Mouse (Mus musculus): ENCODE data around the gene Ubl4b.

The Ubl4b gene

DNA sequence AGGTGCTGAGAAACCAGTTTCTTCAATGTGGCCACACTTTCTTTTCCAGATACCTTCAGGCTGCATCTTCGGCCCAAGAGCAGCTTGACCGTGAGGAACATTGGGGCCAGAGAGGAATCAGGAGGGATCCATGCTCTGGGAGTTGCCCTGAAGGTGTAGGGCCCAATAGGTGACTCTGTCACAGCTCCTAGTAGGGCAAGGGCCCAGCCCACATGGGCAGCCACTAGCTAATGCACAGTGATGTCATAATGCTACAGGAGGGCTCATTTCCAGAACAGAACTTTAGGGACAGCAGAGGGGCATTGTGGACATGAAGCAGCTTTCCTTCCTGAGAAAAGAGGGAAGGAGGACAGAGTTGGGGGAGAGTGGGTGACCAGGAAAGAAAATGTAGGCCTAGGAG lies at the start of gene Ubl4b:
TSS of gene Ubl4b (minus strand) at position 232 of the 400 bp plus-strand sequence.
- DNase-seq (ENCODE audit: low read depth, low spot score): no peak

DNA sequence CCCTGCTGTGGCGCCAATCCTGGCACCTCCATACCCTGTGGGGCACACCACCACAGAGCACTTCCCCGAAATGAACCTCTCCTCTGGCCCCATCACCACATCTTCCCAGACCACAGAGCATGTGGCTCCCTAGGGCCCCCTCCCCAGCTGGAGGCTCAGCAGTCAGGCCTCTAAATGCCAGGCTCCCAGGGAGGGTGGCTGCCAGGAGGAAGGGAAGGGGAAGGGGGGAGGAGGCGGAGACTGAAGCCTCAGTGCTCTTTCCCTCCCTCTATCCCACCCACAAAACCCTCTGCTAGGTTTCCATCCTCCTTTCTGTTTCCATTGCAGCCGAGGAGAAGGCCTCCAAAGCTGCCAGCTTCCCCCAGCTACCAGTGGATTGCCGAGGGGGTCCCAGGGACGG lies 45.3 kb upstream of the Ubl4b start:
- DNase-seq (ENCODE audit: low read depth, low spot score): no peak

DNA sequence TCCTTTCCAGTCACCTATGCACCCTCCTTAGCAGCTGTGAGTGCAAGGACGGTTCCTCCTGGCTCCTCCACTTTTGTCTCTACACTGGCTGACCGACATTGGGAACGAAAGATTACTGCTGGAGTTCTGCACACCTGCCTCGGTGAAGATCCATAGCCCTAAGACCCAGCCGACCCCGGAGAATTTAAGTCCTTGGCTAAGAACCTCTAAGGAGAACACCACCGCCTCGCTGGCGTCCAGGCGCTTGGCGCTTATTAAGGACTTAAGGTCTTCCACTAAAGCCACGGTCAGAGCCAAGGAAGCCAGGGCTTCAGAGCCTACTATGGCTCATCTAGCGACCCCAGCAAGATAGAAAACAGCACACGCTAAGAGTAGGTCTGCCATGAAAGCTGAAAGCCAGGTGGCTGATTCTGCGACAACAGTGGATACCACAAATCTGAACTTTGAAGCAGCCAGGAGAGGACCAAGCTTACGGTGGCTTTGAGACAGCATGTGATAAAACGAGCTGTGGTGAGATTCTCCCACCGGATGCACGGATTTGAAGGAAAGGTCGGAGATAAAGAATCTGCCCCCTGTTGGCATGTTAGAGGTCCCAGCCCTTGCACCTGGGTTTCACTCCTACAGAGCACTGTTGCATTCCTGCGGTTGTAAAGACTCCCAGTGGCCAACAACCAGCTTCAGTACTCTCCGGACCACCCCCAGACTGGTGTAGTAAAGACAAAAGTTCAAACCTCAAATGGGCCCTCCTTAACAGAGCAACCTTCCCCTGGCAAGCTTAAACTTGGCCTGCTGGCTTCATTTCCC lies 42.9 kb upstream of the Ubl4b start:
- DNase-seq (ENCODE audit: low read depth, low spot score): no peak

DNA sequence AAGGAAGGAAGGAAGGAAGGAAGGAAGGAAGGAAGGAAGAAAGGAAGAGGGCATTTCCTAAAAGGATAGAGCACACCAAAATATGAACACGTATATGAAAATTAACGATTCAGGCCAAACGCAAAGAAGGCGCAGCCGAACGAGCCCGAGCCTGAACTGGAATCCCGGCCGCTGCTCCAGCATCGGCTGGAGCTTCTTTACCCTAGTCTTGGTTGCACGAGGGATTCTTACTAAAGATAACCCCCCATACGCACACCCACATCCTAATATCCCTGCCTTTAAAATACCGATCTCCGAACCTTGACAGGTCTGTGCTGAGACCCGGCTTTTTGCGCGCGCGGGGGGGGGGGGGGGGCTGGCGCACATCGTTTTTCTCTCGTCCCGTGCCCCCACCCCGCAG lies 42.3 kb upstream of the Ubl4b start:
- no peak for DNase-seq (ENCODE audit: low read depth, low spot score)

DNA sequence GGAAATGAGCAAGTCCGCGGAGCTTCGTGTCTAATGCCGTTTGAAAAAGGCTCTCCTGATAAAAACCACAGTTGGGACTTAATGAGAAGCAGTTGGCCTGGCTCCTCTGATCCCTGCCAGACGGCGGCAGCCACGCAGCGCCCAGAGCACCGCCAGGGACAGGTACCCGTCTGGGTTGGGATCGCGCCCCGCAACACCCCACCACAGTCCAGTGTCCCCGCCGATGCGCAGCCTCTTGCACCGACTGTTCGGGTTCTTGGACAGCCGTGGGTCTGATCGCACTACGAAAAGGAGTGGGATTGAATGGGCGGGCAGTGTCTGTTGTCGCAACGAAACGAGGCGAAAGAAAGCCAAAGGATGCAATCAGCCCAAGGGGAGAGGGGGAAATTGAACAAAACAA lies 41.7 kb upstream of the Ubl4b start:
- DNase-seq (ENCODE audit: low read depth, low spot score): no peak

DNA sequence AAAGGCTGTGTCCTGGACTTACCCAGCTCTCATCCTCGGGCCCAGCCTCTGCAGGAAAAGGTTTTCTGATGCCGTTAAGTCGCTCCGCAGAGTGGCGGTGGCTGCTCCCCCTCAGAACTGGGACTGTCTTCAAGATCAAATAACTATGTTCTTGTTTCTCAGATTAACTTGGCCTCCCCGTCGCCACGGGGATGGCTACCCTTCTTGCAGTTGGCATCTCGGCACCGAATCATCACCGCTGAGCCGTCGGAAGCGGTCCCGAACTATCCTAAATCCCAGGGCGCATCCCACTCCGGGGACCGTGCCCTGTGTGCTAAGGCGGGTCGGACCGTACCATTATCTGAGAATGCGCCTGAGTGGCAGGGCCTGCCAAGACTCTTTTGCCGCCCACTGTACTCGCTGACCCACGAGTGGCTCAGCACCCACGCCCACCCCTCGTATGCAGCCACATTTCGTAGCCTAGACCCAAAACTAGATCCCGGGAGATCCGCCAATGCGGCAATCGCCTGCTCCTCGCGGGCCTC lies 41.1 kb upstream of the Ubl4b start:
- DNase-seq (ENCODE audit: low read depth, low spot score): no peak

DNA sequence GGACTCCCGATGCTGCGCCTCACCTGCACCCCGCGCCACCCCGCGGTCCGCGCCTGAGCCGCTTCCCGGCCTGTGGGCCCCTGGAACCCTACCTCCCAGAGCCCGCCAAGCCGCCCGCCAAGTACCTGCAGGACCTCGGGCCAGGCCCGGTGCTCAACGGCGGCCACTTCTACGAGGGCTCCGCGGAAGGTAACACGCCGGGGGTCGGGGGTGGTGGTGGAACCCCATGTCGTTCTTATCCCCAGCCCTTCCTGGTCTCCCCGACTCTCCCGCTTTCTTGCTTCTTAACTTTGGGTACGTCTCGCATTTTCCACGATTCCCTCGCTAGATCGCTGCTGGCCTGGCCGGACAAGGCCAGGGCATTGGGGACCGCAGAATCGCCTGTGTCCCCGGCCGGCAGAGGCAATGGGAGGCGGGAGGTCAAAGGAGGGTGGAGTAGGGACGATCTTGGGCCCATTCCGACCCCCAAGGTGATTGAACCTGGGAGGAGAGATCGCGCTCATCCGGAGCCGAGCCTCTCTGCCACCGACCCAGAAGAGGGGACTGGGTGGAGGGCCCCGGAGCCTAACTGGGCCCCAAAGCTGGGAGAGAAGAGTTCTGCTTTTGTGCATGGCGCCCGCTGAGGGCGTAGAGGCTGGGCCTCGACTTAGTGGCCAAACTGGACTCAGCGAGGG lies 40.5 kb upstream of the Ubl4b start:
- no peak for DNase-seq (ENCODE audit: low read depth, low spot score)

DNA sequence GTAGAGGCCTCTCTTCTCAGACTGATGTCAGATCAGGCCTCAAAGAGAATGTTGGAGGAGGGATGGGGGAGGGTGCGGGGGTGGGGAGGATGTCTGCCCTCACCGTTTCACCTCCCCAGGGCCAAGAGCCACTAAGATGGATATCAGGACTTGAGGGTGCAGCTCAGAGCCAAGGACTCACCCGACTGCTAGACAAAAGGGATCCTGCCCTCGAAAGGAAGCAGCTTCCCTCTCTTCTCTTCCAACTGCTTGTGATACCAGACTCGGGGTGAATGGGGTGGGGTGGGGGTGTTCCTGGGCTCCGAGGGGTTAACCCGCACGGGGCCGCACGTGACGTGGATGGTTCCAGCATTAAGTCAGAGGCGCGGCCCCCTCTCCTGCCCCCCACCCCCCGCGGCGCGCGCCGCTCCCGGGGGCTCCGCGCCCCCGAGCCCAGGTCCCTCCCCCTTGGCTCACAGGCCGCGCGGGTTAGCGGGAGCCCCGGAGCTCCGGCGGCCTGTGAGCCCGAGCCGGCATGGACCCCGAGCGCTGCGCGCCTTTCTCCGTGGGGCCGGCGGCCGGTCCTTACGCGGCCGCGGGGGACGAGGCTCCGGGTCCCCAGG lies 39.9 kb upstream of the Ubl4b start, which contains the start of gene Alx3:
TSS of gene Alx3 (plus strand) at position 370 of the 602 bp plus-strand sequence.
- no peak for DNase-seq (ENCODE audit: low read depth, low spot score)

DNA sequence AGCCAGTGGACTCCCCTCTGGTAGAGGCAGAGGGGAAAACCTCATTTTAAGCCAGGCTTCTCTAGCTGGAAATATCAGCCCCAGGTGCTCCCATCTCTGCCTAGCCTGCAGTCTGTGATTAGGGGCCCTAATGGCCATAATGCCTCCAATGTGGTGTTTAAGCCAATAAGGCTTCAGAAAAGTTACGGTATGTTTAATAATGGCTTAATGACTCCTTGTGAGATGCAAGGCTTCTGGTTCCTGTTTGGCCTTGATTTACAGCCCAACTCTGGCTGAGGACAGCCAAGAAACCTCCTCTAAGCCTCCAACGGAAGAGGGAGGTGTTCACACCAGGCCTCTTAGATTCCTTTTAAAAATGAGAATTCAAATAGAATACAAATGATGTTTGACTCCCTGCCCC lies 38.8 kb upstream of the Ubl4b start:
- DNase-seq (ENCODE audit: low read depth, low spot score): no peak

DNA sequence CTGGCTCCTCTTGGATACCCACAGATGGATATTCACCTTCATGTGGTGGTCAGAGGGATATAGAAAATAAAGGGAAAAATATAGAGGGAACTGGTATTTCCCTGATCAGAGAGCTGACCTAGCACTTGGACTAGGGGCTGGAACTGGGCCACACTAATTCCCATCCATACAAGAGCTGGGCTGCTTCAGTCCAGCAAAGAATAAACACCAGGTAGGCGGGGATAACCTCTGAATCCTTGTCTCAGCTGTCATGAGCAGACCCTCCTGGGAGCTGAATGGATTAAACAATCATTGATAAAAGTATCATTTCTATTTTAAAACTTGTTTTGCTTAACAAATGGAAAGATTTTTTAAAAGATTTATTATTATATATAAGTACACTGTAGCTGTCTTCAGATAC lies 36.7 kb upstream of the Ubl4b start:
- DNase-seq (ENCODE audit: low read depth, low spot score): no peak

DNA sequence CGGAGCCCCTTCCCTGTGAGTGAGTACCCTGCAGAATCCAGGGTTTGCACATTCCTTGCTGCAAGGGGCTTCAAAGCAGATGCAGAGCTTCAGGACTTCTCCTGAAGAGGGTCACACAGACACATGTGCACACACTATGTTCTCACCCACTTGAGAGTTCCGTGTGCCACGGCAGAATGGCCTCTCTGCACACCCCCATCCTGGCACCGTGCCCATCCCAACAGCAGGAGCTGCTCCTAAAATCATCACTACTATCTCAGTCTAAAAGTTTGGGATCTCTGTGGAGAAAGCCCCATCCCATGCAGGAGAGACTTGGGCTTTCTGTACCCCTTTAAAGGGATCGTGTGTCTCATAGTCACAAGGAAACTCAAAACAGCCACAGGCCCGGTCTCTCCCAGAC lies 31.6 kb upstream of the Ubl4b start:
- DNase-seq (ENCODE audit: low read depth, low spot score): no peak

DNA sequence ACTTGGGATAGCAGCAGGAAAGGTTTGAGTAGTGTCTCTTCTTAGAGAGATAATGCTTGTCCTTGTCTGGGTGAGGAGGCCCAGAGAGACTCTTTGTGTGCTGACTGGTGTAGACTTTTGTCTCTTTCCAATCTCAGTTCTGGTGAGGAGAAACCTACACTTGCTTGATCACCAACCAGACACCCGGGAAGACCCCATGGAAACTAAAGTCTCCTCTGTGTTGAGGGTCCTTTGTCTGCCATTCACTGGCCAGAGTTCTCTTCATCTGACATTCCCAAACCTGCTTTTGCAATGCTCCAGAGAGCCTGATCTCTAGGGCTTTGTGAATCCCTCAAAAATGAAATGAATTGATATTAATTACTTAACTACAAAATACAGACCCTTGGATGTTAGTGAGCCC lies 29.0 kb upstream of the Ubl4b start:
- DNase-seq (ENCODE audit: low read depth, low spot score): no peak

DNA sequence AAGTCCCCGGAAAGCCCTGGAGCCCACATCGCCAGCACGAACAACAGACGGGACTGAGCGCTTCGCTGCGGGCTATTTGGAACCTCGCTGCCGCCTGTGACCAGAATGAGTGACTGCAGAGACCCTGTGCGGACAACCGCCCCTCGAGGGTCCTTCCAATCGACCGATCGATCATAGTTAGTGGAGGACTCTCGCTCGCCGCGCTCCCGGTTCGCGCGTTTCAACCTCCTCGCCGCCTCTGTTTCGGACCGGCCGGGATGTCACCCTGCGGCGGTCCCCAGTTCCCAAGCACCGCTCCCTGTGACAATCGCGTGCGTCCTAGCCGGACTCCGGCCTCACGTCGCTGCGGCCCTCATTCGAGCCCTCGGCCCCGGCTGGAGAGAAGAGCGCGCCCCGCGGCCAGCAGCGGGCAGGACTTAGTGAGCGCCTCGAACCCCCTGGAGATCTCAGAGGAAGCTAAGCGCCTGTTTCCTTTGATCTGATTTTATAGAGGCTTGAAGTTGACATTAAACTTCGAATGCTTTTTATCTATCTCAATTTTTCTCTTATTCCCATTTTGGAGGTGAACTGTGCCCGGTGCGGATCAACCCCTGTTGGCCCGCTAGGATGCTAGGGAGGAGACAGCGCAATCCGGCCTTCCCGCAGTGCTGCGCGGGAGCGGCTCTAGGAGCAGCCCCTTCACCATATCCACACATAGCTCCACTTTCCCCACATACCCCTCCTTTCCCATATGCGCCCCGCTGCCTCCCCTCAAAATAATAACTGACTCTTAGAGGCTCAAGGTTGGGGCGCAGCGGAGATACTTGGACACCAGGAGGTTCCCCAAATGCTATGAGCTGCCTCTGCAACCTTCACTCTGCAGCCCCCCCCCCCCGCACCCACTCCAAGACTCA lies 28.2 kb upstream of the Ubl4b start:
- DNase-seq (ENCODE audit: low read depth, low spot score): no peak

DNA sequence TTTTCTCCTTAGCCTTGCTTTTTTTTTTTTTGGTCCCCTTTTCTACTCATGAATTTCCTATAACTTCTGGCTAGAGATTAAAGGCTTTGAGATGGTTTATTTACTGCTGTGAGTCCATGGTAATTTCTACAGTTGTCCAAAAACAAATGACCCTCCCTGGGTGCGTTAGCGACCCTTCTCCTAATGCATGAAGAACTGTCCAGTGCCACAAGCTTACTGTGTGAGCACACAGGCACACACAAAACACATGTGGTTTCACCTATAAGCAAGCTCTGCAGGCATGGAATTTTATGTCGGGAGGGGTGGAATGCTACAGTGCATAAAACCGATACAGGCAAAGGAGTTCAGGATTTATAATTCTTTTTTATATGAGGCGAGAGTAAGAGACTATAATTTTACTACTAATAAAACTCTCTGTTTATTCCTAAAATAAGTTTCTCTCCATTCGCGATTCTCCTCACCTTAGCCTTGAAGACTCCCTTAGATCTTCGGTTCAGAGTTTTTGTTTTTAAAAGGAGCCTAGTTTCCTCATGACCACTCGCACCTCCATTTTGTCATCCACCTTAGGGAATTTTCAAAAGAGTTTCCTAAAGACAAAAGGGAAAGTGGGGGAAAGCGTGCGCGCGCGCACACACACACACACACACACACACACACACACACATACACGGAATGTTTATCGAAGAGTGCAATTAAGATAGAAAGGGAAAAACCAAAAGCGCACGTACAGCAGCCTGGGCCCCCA lies 27.4 kb upstream of the Ubl4b start:
- no peak for DNase-seq (ENCODE audit: low read depth, low spot score)

DNA sequence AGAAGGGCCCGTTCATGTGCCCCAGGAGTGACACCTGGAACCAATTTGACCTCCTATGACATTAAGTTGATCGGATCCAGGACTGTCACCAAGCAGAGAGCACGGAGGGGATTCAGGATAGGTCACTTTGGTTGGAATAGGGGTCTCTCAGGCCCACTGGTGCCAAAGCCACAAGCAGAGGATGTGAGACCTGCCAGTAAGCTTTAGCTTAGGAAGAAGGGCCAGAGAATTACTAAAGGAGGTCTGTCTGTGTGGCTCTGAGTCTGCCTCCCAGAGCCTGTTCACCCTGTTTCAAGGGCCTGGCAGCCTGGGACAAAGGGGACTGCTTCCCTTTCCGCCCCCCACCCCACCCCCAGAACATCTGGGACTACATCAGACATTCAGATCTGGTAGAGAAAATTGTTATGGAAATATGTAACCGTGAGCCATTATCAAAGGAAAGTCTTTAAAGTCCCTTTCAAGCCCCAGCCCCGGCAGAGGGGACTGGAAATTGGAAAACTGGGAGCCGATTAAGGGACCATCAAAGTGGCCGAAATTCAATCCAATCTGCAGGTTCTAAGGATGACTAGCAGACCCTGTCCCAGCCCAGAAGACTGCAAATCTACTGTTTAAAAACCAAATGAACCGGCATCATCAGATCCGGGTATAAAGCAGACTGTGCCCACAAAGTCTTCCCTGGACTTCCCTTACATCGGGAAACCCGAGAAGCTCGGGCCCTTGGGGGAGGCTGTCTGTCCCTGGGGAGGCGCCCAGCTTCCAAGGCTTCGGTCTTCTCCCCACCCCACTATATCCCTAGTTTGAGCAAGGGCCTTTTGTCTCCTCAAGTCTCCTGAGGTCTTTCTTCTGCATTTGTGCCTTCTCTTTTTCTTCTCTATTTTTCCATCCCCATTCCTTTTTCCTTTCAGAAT lies 26.5 kb upstream of the Ubl4b start:
- DNase-seq (ENCODE audit: low read depth, low spot score): no peak

DNA sequence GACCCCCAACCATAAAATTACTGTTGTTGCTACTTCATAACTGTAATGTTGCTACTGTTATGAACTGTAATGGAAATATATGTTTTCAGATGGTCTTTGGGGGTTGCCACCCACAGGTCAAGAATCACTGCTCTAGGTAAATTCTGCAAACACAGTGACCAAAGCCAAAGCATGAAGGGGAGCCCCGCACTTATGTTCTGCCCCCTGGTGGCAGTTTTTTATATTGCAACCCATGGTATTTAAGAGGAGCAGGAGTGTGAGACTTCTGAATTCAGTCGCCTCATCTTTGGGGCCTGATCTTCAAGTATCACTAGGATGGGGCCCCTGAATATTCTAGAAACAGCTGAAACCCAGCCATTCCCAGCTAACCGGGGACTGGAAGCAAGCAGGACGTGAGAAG lies 24.6 kb upstream of the Ubl4b start:
- peak; percentile 59 for DNase-seq (ENCODE audit: low read depth, low spot score)

DNA sequence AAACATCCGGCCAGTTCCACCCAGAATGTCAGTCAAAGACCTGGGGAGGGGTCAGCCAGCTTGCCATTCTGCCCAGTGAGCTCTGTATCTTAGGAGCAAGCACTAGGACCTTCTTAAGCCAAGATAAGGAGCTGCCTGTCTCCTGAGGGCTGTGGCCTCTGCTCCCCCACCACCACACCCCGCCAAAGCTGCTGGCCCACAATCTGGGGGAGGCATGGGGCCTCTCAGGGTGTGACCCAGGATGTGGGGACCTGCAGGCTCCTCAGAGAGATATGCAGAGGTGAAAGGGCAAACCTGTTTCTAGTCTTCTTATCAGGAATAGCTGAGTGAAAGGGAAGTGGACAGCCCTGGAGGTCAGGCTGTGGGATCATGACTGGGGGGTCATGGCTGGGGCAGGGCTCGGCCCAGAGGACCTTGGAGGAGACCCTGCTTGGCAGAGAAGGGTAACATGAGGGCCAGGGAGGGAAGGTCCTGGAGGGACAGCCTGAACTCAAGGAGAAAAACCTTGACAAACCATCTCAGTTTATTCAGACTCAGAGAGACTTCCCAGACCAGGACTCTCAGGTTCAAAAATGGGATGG lies 23.0 kb upstream of the Ubl4b start:
- DNase-seq (ENCODE audit: low read depth, low spot score): no peak

DNA sequence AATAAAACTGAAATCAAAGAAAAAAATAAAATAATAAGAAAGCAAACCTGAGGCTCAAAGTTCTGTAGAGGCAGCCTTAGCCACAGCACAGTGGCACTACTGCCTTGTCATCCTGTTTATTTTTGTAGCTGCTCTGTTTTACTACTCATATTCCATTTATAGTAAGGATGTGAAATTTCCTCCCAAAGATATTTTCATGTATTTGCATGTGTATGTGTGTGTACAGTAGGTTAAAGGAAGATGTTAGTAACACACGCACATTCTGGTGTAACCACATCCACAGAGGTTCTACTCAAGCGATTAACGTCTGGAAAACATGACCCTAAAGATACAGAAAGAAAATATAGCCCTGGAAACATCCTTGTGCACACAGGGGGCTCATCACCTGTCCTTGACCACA lies 21.9 kb upstream of the Ubl4b start:
- DNase-seq (ENCODE audit: low read depth, low spot score): no peak

DNA sequence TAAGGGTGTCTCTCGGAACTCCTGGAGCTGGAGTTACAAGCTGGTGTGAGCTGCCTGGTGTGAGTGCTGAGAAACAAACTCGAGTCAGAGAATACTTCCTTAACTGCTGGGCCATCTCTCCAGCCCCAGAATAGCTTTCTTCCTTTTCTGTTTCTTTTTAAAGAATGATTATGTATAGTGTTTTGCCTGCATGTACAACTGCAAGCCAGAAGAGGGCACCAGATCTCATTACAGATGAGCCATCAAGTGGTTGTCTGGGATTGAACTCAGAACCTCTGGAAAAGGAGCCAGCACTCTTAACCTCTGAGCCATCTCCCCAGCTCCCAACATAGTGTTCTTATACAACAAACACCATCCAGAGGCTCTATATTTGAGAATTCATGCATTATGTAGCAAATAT lies 16.3 kb upstream of the Ubl4b start:
- DNase-seq (ENCODE audit: low read depth, low spot score): peak; percentile 28

All from A20 (cell line).